Mouse (Mus musculus): ENCODE results near the gene Pgam1. TPM values are rescaled to one million over a fixed set of nuclear protein-coding genes. Genes with fewer than 3 reads are reported as not detected.
"Not testable (repeated sequence)": the region's sequence is repeated elsewhere in the genome, so short reads cannot be mapped to it uniquely, and the experiment has no call there.

The Pgam1 gene
- total RNA-seq, 1 experiment from 2014 or later, result 112 TPM

- ATAC-seq (replicated peaks in 1 of 2; ENCODE audit: insufficient read depth in 1 of 2, low FRiP score in 2 of 2, low TSS enrichment in 1 of 2, low read depth in 1 of 2, poor library complexity in 2 of 2, severe bottlenecking in 2 of 2), result no peak
These were observed 5.2 kb upstream of the Pgam1 start for GRCm38 (mm10) chr19:41906311-41907078.

- no peak for ATAC-seq (replicated peaks in 1 of 2; ENCODE audit: insufficient read depth in 1 of 2, low FRiP score in 2 of 2, low TSS enrichment in 1 of 2, low read depth in 1 of 2, poor library complexity in 2 of 2, severe bottlenecking in 2 of 2)
These were observed 4.5 kb upstream of the Pgam1 start for GRCm38 (mm10) chr19:41907079-41907760.

- no peak for ATAC-seq (replicated peaks in 1 of 2; ENCODE audit: insufficient read depth in 1 of 2, low FRiP score in 2 of 2, low TSS enrichment in 1 of 2, low read depth in 1 of 2, poor library complexity in 2 of 2, severe bottlenecking in 2 of 2)
These were observed 3.0 kb upstream of the Pgam1 start for GRCm38 (mm10) chr19:41908736-41909135.

GRCm38 (mm10) chr19:41910396-41910795 is 1.3 kb upstream of the Pgam1 start:
- ATAC-seq (replicated peaks in 1 of 2; ENCODE audit: insufficient read depth in 1 of 2, low FRiP score in 2 of 2, low TSS enrichment in 1 of 2, low read depth in 1 of 2, poor library complexity in 2 of 2, severe bottlenecking in 2 of 2), result no peak

- ATAC-seq (replicated peaks in 1 of 2; ENCODE audit: insufficient read depth in 1 of 2, low FRiP score in 2 of 2, low TSS enrichment in 1 of 2, low read depth in 1 of 2, poor library complexity in 2 of 2, severe bottlenecking in 2 of 2), result peak in 1 of 2 experiments; percentile 7; a peak in 1 of 4 replicates
These were observed 678 bp downstream of the Pgam1 start for GRCm38 (mm10) chr19:41912121-41913080.

- ATAC-seq (replicated peaks in 1 of 2; ENCODE audit: insufficient read depth in 1 of 2, low FRiP score in 2 of 2, low TSS enrichment in 1 of 2, low read depth in 1 of 2, poor library complexity in 2 of 2, severe bottlenecking in 2 of 2), result peak; percentile 25 to 28; a peak in 3 of 4 replicates
These were observed 2.3 kb downstream of the Pgam1 start for GRCm38 (mm10) chr19:41913774-41914591.

- ATAC-seq (replicated peaks in 1 of 2; ENCODE audit: insufficient read depth in 1 of 2, low FRiP score in 2 of 2, low TSS enrichment in 1 of 2, low read depth in 1 of 2, poor library complexity in 2 of 2, severe bottlenecking in 2 of 2), result not testable (repeated sequence)
These were observed 2.8 kb downstream of the Pgam1 start for GRCm38 (mm10) chr19:41914592-41914882.

GRCm38 (mm10) chr19:41915294-41915693 is 3.6 kb downstream of the Pgam1 start:
- no peak for ATAC-seq (replicated peaks in 1 of 2; ENCODE audit: insufficient read depth in 1 of 2, low FRiP score in 2 of 2, low TSS enrichment in 1 of 2, low read depth in 1 of 2, poor library complexity in 2 of 2, severe bottlenecking in 2 of 2)

- ATAC-seq (replicated peaks in 1 of 2; ENCODE audit: insufficient read depth in 1 of 2, low FRiP score in 2 of 2, low TSS enrichment in 1 of 2, low read depth in 1 of 2, poor library complexity in 2 of 2, severe bottlenecking in 2 of 2), result peak in 1 of 2 experiments; percentile 44; a peak in 1 of 4 replicates
These were observed 5.1 kb downstream of the Pgam1 start for GRCm38 (mm10) chr19:41916853-41917252.

- ATAC-seq (replicated peaks in 1 of 2; ENCODE audit: insufficient read depth in 1 of 2, low FRiP score in 2 of 2, low TSS enrichment in 1 of 2, low read depth in 1 of 2, poor library complexity in 2 of 2, severe bottlenecking in 2 of 2), result no peak
These were observed 7.7 kb downstream of the Pgam1 start for GRCm38 (mm10) chr19:41919471-41919870.

- ATAC-seq (replicated peaks in 1 of 2; ENCODE audit: insufficient read depth in 1 of 2, low FRiP score in 2 of 2, low TSS enrichment in 1 of 2, low read depth in 1 of 2, poor library complexity in 2 of 2, severe bottlenecking in 2 of 2), result no peak
These were observed 8.8 kb downstream of the Pgam1 start for GRCm38 (mm10) chr19:41920412-41921067.

- ATAC-seq (replicated peaks in 1 of 2; ENCODE audit: insufficient read depth in 1 of 2, low FRiP score in 2 of 2, low TSS enrichment in 1 of 2, low read depth in 1 of 2, poor library complexity in 2 of 2, severe bottlenecking in 2 of 2), result peak in 1 of 2 experiments; percentile 54
These were observed 21.0 kb downstream of the Pgam1 start for GRCm38 (mm10) chr19:41932686-41933085.

GRCm38 (mm10) chr19:41933179-41934086 is 21.7 kb downstream of the Pgam1 start, which contains the start of the genes Exosc1 and Zdhhc16:
Gene Exosc1, minus strand, starts transcription at chr19:41933423.
Gene Zdhhc16, plus strand, starts transcription at chr19:41933480.
- peak; percentile 99 for ATAC-seq (replicated peaks in 1 of 2; ENCODE audit: insufficient read depth in 1 of 2, low FRiP score in 2 of 2, low TSS enrichment in 1 of 2, low read depth in 1 of 2, poor library complexity in 2 of 2, severe bottlenecking in 2 of 2)

- no peak for ATAC-seq (replicated peaks in 1 of 2; ENCODE audit: insufficient read depth in 1 of 2, low FRiP score in 2 of 2, low TSS enrichment in 1 of 2, low read depth in 1 of 2, poor library complexity in 2 of 2, severe bottlenecking in 2 of 2)
These were observed 22.4 kb downstream of the Pgam1 start for GRCm38 (mm10) chr19:41934124-41934523.

GRCm38 (mm10) chr19:41935921-41936320 is 24.2 kb downstream of the Pgam1 start:
- ATAC-seq (replicated peaks in 1 of 2; ENCODE audit: insufficient read depth in 1 of 2, low FRiP score in 2 of 2, low TSS enrichment in 1 of 2, low read depth in 1 of 2, poor library complexity in 2 of 2, severe bottlenecking in 2 of 2), result no peak

Data from hematopoietic stem cell, adult 5-6 weeks (primary cell).